Mouse (Mus musculus): ENCODE data around the gene Osgin1. TPM values are rescaled to one million over a fixed set of nuclear protein-coding genes. Genes with fewer than 3 reads are reported as not detected.

Osgin1 gene
- polyA plus RNA-seq, 1 experiment from 2014 or later = 8.0 TPM

DNA sequence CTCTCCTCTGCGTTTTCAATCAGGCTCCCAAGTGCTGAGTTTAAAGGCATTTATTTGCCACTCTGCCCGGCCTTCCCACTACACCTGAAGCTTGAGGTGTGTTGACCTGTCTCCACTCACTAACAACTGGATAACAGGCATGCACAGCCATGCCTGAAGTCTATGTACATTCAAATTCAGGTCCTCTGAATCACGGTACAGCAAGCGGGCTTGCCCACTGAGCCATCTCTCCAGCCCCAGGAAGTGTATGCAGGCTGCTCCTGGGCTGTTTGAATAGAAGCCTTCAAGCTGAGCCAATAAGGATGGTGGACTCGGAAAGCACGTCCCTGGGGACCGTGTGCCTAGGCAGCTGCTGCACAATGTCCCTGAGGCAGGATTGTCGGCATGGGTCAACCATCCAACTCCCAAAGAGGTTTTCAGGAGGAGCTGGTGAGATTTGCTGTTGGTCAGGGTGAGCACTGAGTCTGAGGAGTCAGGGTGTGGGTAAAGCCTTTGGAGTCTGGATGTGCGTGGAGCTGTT is 12.3 kb upstream of the Osgin1 start:
- WGBS = 66% methylated on average over 9 of the region's 9 CpGs
- H3K4me1 ChIP-seq (ENCODE audit: control insufficient read depth, insufficient read depth, low read length) = peaks cover 27% of the 10 kb centered on the region
- H3K4me2 ChIP-seq (ENCODE audit: low read depth, low read length) = no peak overlapping the region
- no peak overlapping the region for H3K4me3 ChIP-seq (ENCODE audit: low read length)
- no peaks in the 10 kb centered on the region for H3K9me3 ChIP-seq (ENCODE audit: control insufficient read depth, low read length)
- H3K36me3 ChIP-seq (ENCODE audit: control insufficient read depth, insufficient read depth, low read length) = no peaks in the 10 kb centered on the region
- no peaks in the 10 kb centered on the region for H3K27me3 ChIP-seq (replicated peaks; ENCODE audit: control insufficient read depth, insufficient read depth, low read length)
- no peak for ATAC-seq
- no peak overlapping the region for H3K9ac ChIP-seq (ENCODE audit: low read depth, low read length)
- no peak overlapping the region for H3K27ac ChIP-seq (ENCODE audit: low read length)

DNA sequence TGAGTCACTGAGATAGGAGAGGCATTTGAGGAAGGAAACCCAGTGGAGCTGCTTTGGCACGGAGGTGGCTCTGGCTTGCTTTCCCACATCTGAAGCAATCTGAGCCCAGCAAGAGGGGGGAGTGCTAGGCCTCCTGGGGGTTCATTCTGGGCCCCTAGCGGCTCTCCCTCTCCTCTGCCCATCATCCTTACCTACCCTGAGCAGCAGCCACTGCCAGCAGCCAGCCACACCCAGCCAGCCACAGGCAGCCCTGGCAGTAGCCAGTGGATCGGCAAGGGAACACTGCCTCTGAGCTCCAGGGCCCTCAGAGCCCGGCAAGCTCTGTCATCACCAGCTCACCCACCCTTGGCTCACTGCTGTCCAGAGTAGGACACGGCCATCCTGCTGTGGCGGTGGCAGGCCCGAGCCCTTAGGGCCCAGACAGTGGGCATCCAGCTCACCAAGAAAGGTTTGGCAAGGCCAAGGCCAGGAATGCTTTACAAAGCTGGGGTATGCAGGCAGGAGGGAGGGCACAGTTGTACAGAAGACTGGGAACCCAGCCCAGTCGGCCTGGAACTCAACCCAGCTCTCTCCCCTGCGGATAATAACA is 11.7 kb upstream of the Osgin1 start:
- H3K9ac ChIP-seq (ENCODE audit: low read depth, low read length) = no peak overlapping the region
- peaks cover 27% of the 10 kb centered on the region for H3K4me1 ChIP-seq (ENCODE audit: control insufficient read depth, insufficient read depth, low read length)
- H3K4me3 ChIP-seq (ENCODE audit: low read length) = no peak overlapping the region
- H3K27ac ChIP-seq (ENCODE audit: low read length) = no peak overlapping the region
- H3K4me2 ChIP-seq (ENCODE audit: low read depth, low read length) = no peak overlapping the region
- 71% methylated on average over 9 of the region's 9 CpGs for WGBS
- no peaks in the 10 kb centered on the region for H3K27me3 ChIP-seq (replicated peaks; ENCODE audit: control insufficient read depth, insufficient read depth, low read length)
- H3K36me3 ChIP-seq (ENCODE audit: control insufficient read depth, insufficient read depth, low read length) = no peaks in the 10 kb centered on the region
- no peak for ATAC-seq
- no peaks in the 10 kb centered on the region for H3K9me3 ChIP-seq (ENCODE audit: control insufficient read depth, low read length)

DNA sequence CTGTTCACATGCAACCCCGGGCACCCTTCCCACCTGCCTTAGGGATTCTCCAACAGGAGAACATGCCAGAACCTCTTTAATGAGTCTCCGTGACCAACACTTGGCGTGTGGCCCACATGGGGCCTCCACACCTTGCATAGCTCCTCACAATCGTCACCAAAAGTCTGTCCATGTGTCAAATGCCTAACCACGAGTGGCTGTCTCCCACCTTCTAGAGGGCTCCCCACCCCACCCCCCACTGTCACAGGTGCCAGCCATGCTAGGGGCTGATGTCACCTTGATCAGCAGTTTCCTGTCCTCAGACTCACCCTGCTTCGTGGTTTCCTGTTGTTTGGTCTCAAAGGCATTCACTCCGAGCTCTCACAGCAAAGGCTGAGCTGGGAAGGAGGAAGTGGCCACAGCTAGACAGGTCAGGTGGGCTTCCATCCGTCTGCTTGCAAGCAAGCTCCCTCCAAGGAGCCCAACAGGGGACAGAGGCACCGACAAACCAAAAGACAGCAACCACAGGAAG is 10.2 kb upstream of the Osgin1 start:
- H3K4me1 ChIP-seq (ENCODE audit: control insufficient read depth, insufficient read depth, low read length) = peaks cover 27% of the 10 kb centered on the region
- no peaks in the 10 kb centered on the region for H3K9me3 ChIP-seq (ENCODE audit: control insufficient read depth, low read length)
- peak overlapping the region; percentile 68 for H3K27ac ChIP-seq (ENCODE audit: low read length)
- peak; percentile 32; the same call in 1 of the 2 replicates for ATAC-seq
- H3K9ac ChIP-seq (ENCODE audit: low read depth, low read length) = no peak overlapping the region
- H3K4me2 ChIP-seq (ENCODE audit: low read depth, low read length) = no peak overlapping the region
- no peaks in the 10 kb centered on the region for H3K36me3 ChIP-seq (ENCODE audit: control insufficient read depth, insufficient read depth, low read length)
- no peak overlapping the region for H3K4me3 ChIP-seq (ENCODE audit: low read length)
- 54% methylated on average over 9 of the region's 9 CpGs for WGBS
- no peaks in the 10 kb centered on the region for H3K27me3 ChIP-seq (replicated peaks; ENCODE audit: control insufficient read depth, insufficient read depth, low read length)

DNA sequence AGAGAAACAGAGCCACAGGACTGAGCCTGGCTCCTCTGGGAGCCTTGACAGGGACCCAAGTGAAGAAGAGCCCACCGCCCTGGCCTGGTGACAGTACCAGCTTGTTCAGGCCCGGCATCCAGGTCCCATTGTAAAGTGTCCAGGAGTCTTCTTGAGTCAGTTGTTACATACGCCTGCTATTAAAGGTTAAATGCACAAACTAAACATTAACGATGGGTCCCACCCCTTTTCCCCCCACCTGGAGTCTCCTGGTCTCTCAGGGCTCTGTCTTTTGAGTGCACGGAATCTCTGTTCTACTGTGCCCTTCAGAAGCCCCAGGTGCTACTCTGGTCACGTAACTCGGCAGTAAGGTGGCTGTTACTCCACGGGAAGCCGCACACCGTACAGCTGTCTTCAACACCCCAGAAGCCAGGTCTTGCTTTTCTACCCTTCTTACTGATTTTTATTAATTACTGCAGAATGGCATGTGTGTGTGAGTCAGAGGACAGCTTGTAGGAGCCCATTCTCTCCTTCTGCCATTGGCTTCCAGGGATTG is 9.7 kb upstream of the Osgin1 start:
- Histone ChIP-seq H3K9me3 (ENCODE audit: control insufficient read depth, low read length) (no peaks in the 10 kb centered on the region), H3K4me3 (ENCODE audit: low read length) (no peak overlapping the region), H3K4me1 (ENCODE audit: control insufficient read depth, insufficient read depth, low read length) (peaks cover 24% of the 10 kb centered on the region), H3K4me2 (ENCODE audit: low read depth, low read length) (no peak overlapping the region), H3K9ac (ENCODE audit: low read depth, low read length) (0 out of 2 replicates have a peak overlapping the region, but pooled peaks have one; percentile 11), H3K27ac (ENCODE audit: low read length) (peak overlapping the region; percentile 68), H3K27me3 (replicated peaks; ENCODE audit: control insufficient read depth, insufficient read depth, low read length) (no peaks in the 10 kb centered on the region), H3K36me3 (ENCODE audit: control insufficient read depth, insufficient read depth, low read length) (no peaks in the 10 kb centered on the region)
- WGBS = 66% methylated on average over 10 of the region's 10 CpGs
- ATAC-seq = peak; percentile 11; the same call in 1 of the 2 replicates

DNA sequence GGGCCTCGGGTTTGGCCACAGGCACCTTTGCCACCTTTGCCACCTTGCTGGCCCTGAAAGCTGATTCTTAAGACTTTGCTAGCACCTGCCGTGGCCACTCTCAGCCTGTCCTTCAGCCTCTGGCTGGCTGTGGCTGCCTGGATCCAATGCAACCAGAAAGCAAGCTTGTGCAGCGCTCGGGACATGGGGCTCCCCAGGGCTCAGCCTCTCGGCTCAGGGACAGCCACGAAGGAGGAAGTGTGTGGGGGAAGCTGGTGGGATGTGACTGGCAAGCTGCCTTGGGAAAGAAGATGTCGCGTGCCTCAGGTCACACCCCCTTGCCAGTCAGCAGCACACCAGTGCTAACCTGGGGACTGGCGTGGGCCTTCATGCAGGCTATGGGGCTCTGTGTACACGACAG is 9.2 kb upstream of the Osgin1 start:
- H3K36me3 ChIP-seq (ENCODE audit: control insufficient read depth, insufficient read depth, low read length) = no peaks in the 10 kb centered on the region
- H3K9me3 ChIP-seq (ENCODE audit: control insufficient read depth, low read length) = no peaks in the 10 kb centered on the region
- no peaks in the 10 kb centered on the region for H3K27me3 ChIP-seq (replicated peaks; ENCODE audit: control insufficient read depth, insufficient read depth, low read length)
- no peak overlapping the region for H3K4me3 ChIP-seq (ENCODE audit: low read length)
- peak overlapping the region; percentile 11; the same call in 1 of the 2 replicates for H3K9ac ChIP-seq (ENCODE audit: low read depth, low read length)
- WGBS = 70% methylated on average over 10 of the region's 10 CpGs
- no peak overlapping the region for H3K4me2 ChIP-seq (ENCODE audit: low read depth, low read length)
- H3K4me1 ChIP-seq (ENCODE audit: control insufficient read depth, insufficient read depth, low read length) = peaks cover 22% of the 10 kb centered on the region
- peak overlapping the region; percentile 68 for H3K27ac ChIP-seq (ENCODE audit: low read length)
- ATAC-seq = peak; percentile 12; the same call in 1 of the 2 replicates

DNA sequence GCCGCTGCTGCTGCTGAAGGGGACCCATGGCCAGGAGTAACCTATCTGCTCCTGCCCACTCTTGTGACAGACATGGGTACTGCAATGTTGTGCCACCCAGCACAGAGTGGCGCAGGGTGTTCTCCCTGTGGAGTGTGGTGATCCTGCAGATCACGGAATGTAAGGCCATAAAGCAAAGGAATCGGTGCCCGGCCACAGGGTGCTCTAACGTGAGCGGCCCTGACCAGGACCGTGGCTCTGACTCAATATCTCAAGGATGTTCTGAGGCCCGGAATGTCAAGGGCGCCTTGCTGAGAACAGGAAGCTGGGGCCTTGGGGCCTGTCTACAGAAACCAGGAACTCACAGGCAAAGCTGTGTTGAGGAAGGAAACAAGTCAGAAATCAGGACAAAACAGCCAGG is 8.4 kb upstream of the Osgin1 start:
- H3K4me2 ChIP-seq (ENCODE audit: low read depth, low read length) = no peak overlapping the region

DNA sequence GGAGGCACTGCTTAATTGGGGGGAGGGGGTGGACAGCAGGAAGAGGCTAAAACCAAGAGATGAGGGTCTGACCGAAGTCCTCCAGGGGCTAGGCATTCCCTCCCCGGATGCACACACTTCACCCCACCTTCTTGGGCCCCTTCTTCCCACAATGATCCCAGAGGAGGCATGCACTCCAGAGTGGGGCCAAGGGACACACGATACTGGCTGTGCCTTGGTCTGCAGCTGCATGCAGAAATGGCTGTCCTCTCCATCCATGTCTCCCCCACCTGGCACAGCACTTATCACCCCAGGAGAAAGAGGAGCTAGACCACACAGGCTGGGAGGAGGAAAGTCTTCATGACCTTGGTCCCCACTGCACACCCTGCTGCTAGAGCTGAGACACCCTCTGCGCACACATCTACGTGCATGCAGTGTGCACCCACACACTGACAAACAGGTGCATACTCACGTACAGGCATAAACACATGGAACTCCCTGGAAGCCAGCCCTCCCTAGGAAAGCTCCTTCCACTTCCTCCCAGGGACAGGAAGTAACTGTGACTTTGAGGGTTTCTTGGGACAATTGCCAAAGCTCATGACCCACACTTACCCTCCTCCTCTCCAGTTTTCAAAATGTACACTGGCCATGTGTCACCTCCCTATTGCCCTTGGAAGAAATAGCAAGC is 7.7 kb upstream of the Osgin1 start:
- no peak overlapping the region for H3K4me3 ChIP-seq (ENCODE audit: low read length)
- H3K36me3 ChIP-seq (ENCODE audit: control insufficient read depth, insufficient read depth, low read length) = no peaks in the 10 kb centered on the region
- H3K27me3 ChIP-seq (replicated peaks; ENCODE audit: control insufficient read depth, insufficient read depth, low read length) = no peaks in the 10 kb centered on the region
- H3K9ac ChIP-seq (ENCODE audit: low read depth, low read length) = no peak overlapping the region
- peaks cover 21% of the 10 kb centered on the region for H3K4me1 ChIP-seq (ENCODE audit: control insufficient read depth, insufficient read depth, low read length)
- ATAC-seq = peak; percentile 21; the same call in 1 of the 2 replicates
- peak overlapping the region; percentile 23 for H3K27ac ChIP-seq (ENCODE audit: low read length)
- H3K4me2 ChIP-seq (ENCODE audit: low read depth, low read length) = no peak overlapping the region
- 79% methylated on average over 6 of the region's 6 CpGs for WGBS
- no peaks in the 10 kb centered on the region for H3K9me3 ChIP-seq (ENCODE audit: control insufficient read depth, low read length)

More for the DNA sequence above, 8.4 kb upstream of the Osgin1 start:
- ATAC-seq = 0 out of 2 replicates have a peak, but pooled peaks have one; percentile 19
- Histone ChIP-seq H3K4me3 (ENCODE audit: low read length) (no peak overlapping the region), H3K9me3 (ENCODE audit: control insufficient read depth, low read length) (no peaks in the 10 kb centered on the region), H3K4me1 (ENCODE audit: control insufficient read depth, insufficient read depth, low read length) (peaks cover 21% of the 10 kb centered on the region), H3K27ac (ENCODE audit: low read length) (peak overlapping the region; percentile 49), H3K27me3 (replicated peaks; ENCODE audit: control insufficient read depth, insufficient read depth, low read length) (no peaks in the 10 kb centered on the region), H3K9ac (ENCODE audit: low read depth, low read length) (peak overlapping the region; percentile 1; the same call in 1 of the 2 replicates), H3K36me3 (ENCODE audit: control insufficient read depth, insufficient read depth, low read length) (no peaks in the 10 kb centered on the region)
- 72% methylated on average over 10 of the region's 10 CpGs for WGBS

DNA sequence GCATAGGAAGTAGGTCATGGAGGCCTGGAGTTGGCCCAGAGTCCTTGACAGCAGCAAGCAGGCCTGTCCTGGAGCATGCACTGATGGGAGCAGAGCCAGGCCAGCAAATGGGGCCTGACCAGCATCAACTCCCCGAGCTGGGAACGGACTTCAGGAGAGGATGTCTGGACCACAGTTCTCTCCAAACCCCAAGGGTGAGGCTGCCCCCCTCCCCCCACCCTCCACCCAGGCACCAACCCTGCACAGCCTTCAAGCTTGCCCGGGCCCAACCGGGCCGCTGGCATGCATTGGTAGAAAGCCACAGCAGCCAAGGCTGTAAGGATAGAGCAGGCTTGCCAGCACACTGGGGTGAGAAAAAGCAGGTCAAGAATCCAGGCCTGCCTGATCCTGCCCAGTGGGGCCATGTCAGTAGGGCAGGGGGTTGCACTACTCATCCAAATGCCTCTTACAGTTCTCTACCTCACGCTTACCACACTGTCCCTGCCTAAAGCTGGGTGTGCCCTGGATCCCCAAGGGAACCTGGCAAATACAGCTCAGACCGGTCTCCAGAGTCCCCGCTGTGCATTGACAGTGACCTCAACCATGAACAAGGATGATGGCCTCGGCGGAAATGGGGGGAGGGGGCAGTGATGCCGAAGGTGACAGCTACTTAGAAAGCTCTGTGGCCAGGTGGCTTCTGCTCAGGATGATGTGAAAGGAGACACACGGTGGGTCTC is 6.1 kb upstream of the Osgin1 start:
- no peaks in the 10 kb centered on the region for H3K27me3 ChIP-seq (replicated peaks; ENCODE audit: control insufficient read depth, insufficient read depth, low read length)
- no peak overlapping the region for H3K27ac ChIP-seq (ENCODE audit: low read length)
- no peak overlapping the region for H3K4me2 ChIP-seq (ENCODE audit: low read depth, low read length)
- no peaks in the 10 kb centered on the region for H3K9me3 ChIP-seq (ENCODE audit: control insufficient read depth, low read length)
- no peaks in the 10 kb centered on the region for H3K36me3 ChIP-seq (ENCODE audit: control insufficient read depth, insufficient read depth, low read length)
- ATAC-seq = no peak
- H3K9ac ChIP-seq (ENCODE audit: low read depth, low read length) = no peak overlapping the region
- peaks cover 21% of the 10 kb centered on the region for H3K4me1 ChIP-seq (ENCODE audit: control insufficient read depth, insufficient read depth, low read length)
- WGBS = 76% methylated on average over 12 of the region's 12 CpGs
- no peak overlapping the region for H3K4me3 ChIP-seq (ENCODE audit: low read length)

DNA sequence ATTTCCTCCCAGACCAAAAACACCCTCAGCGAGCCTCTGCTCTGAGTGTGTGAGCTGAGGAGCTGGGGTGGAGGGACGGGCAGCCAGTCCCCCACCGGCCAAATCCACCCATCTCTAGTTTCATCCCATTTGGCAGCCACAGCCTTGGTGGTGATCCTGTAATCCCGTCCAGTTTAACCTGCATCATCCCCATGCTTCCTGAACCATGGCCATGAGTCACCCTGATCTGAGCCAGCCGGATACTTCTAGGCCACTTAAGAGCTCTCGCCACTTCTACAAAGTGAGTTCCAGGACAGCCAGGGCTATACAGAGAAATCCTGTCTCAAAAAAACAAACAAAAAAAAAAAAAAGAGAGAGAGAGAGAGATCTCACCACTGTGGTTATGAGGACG is 5.6 kb upstream of the Osgin1 start:
- Histone ChIP-seq H3K27ac (ENCODE audit: low read length) (no peak overlapping the region), H3K27me3 (replicated peaks; ENCODE audit: control insufficient read depth, insufficient read depth, low read length) (no peaks in the 10 kb centered on the region), H3K9me3 (ENCODE audit: control insufficient read depth, low read length) (no peaks in the 10 kb centered on the region), H3K4me3 (ENCODE audit: low read length) (no peak overlapping the region), H3K4me2 (ENCODE audit: low read depth, low read length) (no peak overlapping the region), H3K36me3 (ENCODE audit: control insufficient read depth, insufficient read depth, low read length) (no peaks in the 10 kb centered on the region), H3K4me1 (ENCODE audit: control insufficient read depth, insufficient read depth, low read length) (peaks cover 21% of the 10 kb centered on the region), H3K9ac (ENCODE audit: low read depth, low read length) (no peak overlapping the region)
- ATAC-seq = no peak
- 68% methylated on average over 7 of the region's 7 CpGs for WGBS
